Mouse (Mus musculus) thymus, adult 2 months (tissue): ENCODE data around the gene Zfp362.

ENCODE experiments used
- CTCF ChIP-seq: fragments of 200-500 bp; IDR thresholded peaks from 2 replicates; pipeline ENCODE4 v1.5.1; 2012; ENCODE audit warnings: mild to moderate bottlenecking, control low read depth, low read length, moderate library complexity, borderline replicate concordance; ENCODE audit not compliant: control insufficient read depth, poor library complexity, insufficient read depth; ENCODE audit errors: extremely low read depth
- POLR2A ChIP-seq: fragments of 200-500 bp; IDR thresholded peaks from 2 replicates; pipeline ENCODE4 v1.6.1; 2012; ENCODE audit warnings: mild to moderate bottlenecking, low read length, control low read depth, moderate library complexity; ENCODE audit not compliant: control insufficient read depth, poor library complexity, insufficient read depth; ENCODE audit errors: extremely low read depth

GRCm38 (mm10) chr4:128848961-128849360 lies 43.1 kb upstream of the Zfp362 start:
- TF ChIP-seq CTCF (no peak), POLR2A (no peak)
